In the genomic region with DNA sequence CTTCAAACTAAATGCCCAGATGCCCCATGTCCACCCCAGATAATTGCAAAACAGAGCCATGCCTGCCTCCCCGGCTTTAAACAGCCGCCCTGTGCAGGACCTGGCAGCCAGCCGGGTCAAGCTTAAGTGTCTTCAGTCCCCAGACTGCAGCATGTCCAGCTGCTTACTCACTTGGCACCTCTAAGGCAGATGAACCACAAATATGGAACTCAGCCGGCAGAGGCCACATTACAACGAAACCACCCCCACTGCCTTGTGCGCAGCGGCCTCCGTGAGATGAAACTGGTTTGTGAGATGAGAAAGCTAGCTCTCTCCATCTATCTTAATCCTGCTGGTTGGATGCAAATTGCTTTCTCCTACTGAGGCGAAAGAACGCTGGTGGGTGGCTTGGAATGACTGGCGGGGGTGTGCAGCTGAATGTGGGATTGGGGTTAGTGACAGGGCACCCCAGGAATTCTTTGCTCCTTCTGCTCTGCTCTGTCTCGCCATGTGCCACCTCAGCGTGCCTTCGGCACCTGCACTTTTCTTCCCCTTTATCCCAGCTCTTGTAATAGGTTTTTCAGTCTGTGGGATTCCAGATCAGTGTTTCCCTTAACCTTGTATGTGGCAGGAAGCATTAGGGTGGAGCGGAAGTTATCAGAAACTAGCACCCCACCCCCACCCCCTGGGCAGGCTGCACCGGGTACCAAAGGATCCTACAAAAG, we compare ENCODE assay signal across 9 mouse cellular contexts. TPM values are rescaled to one million over a fixed set of nuclear protein-coding genes. Genes with fewer than 3 reads are reported as not detected.
DNase-seq lines count a peak whose midpoint lies in the region; ATAC-seq and TF ChIP-seq lines count a peak whose summit lies in the region.
"Had no signal": no experiment of that assay in that cellular context is flagged by ENCODE, and none has a peak within 500 bp of the region (broad histone marks: within the 10 kb centered on the region; RNA-seq: fewer than 3 reads in every experiment).

No protein-coding gene starts in this region.

- H3K4me3 ChIP-seq in heart, embryonic 10.5 days: no peak overlapping the region
- H3K4me3 ChIP-seq: megakaryocyte, embryonic 14.5 days had no signal

- DNase-seq in heart, adult 11 months: peak; percentile 94
- no peak for DNase-seq in heart, embryonic 10.5 days (ENCODE audit: low spot score)
- peak; percentile 94 for DNase-seq in Patski (ENCODE audit: low read depth, low spot score)
- peak; percentile 86 for DNase-seq in gastrocnemius, postnatal 25 days
- peak; percentile 36 to 76 for DNase-seq in left cerebral cortex, adult 18-20 months (ENCODE audit: low spot score in 2 of 2)
- peak; percentile 69 for DNase-seq in right cerebral cortex, adult 2 months (ENCODE audit: low spot score in 2 of 2)
- no peak for DNase-seq in embryo, embryonic 10 days (ENCODE audit: low spot score)

- POLR2A ChIA-PET in Patski (lab: Charles Lee): no interaction called here

- peaks cover 6% of the 10 kb centered on the region; the same call in 1 of the 2 replicates for H3K4me1 ChIP-seq in heart, embryonic 10.5 days

- no peak for TF ChIP-seq CTCF in Patski (IDR thresholded peaks at IDR 0.05)

- peak; percentile 95 for ATAC-seq in Patski
- ATAC-seq in erythroid progenitor cell, adult 5-6 weeks (replicated peaks; ENCODE audit: low FRiP score, poor library complexity, severe bottlenecking): no peak

- no peaks in the 10 kb centered on the region for H3K9me3 ChIP-seq in heart, embryonic 10.5 days

- no peaks in the 10 kb centered on the region for H3K36me3 ChIP-seq in heart, embryonic 10.5 days

- in situ Hi-C loops in Patski (cut with MboI; ENCODE audit: low pct_unique_long_range_greater_than_20kb): no loop called here

- WGBS in heart, embryonic 10.5 days: 45% methylated on average over 16 of the region's 16 CpGs

- no peak overlapping the region for H3K27ac ChIP-seq in heart, embryonic 10.5 days

- H3K27me3 ChIP-seq in heart, embryonic 10.5 days (ENCODE audit: insufficient read depth, poor library complexity, severe bottlenecking): no peaks in the 10 kb centered on the region
- no peaks in the 10 kb centered on the region for H3K27me3 ChIP-seq in Patski

- CTCF ChIA-PET in Patski (lab: Charles Lee): interaction anchor here (0.8 to 1.4 kb wide), 4 partner anchors 12 to 43 kb away, joined by 3 to 4 read pairs (median 3); no protein-coding TSS in a partner anchor

RNA-seq across cellular contexts. Expression of gene Mchr1, which starts 29.2 kb away (rescaled TPM):
- 0.10 and 0.48 TPM in 2 replicates for polyA plus RNA-seq in heart, embryonic 10.5 days (2016; fragmentation: Nextera tagmentation; extraction: Ambion mirVana)
- polyA plus RNA-seq in Patski (2021): 0.05 TPM
- total RNA-seq in gastrocnemius, postnatal 25 days (2021): 1 to 10 TPM; 2.4 to 3.6 TPM
- 10 to 100 TPM; 20.7 to 25.6 TPM for total RNA-seq in left cerebral cortex, adult 18-20 months (2021)
- not detected in 2 replicates for total RNA-seq in erythroid progenitor cell, adult 5-6 weeks (2015; ENCODE audit: low replicate concordance)
- not detected in 2 replicates for total RNA-seq in erythroid progenitor cell, adult 5-6 weeks (2017; ENCODE audit: low replicate concordance)

Comparison
In these comparisons a context has a peak if more than half of its experiments do, and no peak if none do; other contexts are left out.
1. DNase-seq: peak in heart, adult 11 months (single experiment), Patski (single experiment), gastrocnemius, postnatal 25 days (single experiment), left cerebral cortex, adult 18-20 months (2 of 2) and right cerebral cortex, adult 2 months (2 of 2); none in heart, embryonic 10.5 days (single experiment) and embryo, embryonic 10 days (single experiment).
2. RNA of gene Mchr1, which starts 29.2 kb away (total RNA-seq): 20.7 to 25.6 TPM in left cerebral cortex, adult 18-20 months; 2.4 to 3.6 TPM in gastrocnemius, postnatal 25 days and not detected in erythroid progenitor cell, adult 5-6 weeks; every median in the first group is over 4 times any median in the second.